Mouse (Mus musculus) urinary bladder, postnatal 25 days (tissue): ENCODE data around the gene Cd79a.

Experiments
- DNase-seq: peaks from one replicate; pipeline ENCODE4 v3.0.0; 2022; ENCODE audit warnings: low spot score

The Cd79a gene

DNA sequence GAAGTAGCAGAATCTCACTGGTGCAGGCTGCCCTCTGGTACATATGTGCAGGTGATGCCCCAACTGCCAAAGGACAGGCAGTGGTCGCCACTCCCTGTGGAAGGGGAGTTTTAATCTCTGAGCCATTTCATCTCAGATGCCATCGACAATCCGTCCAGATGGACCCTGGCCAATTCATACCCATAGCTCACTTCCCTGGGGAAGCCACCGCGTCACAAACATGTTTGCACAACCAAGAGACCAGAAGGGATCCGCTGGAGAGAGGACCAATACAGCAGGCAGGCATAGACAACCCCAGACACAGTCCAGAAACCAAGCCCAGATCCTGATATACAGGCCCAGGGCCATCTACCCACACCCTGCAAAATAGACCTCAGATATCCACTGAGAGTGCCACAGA lies 33.3 kb downstream of the Cd79a start:
- DNase-seq = no peak

DNA sequence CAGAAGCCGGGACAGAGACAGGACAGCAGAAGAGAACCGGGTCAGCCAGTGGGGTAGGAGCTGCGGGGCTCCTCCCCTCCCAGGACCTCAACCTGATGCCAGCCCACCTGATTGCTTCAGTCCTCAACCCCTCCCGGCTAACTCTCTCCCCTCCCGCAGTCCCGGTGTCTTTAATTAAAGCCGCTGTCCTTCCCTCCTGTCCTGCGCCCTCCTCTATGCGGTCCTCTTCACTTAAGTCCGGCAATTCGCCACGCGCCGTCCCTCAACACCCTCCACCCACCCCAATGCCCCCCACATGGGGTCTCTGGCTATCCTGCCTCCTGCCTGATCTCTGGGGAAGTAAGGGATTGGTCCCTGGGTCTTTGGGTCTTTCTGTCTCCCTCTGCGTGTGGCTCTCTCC lies 34.5 kb downstream of the Cd79a start:
- DNase-seq = no peak

DNA sequence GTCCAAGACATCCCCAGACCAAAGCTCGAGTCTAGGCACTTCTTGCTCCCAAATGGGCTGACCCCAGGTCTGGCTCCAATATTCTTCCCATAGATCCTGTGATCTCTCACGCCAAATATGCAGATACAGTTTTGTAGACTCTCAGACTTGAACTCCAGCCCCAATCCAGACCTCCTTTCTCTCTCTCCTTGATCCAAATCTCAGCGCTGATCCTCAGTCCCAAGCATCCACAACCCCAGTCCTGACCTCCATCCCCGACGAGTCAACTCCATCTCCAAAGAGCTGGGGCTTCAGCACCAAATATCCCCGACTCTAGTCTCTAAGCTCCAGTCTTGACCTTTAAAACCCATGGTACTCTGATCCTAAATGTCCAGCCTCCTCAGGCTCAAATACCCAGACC lies 46.5 kb downstream of the Cd79a start:
- DNase-seq = no peak

- DNase-seq = no peak
These were observed 47.2 kb downstream of the Cd79a start, which contains the start of gene Gm4881 for GRCm38 (mm10) chr7:24944257-24944950. Gm4881 (minus strand) TSS chr7:24944494.

GRCm38 (mm10) chr7:24947316-24948048 lies 50.3 kb downstream of the Cd79a start:
- no peak for DNase-seq

GRCm38 (mm10) chr7:24948774-24949173 lies 51.6 kb downstream of the Cd79a start:
- DNase-seq = no peak

GRCm38 (mm10) chr7:24949958-24950623 lies 52.9 kb downstream of the Cd79a start:
- DNase-seq = peak; percentile 72
